Mouse (Mus musculus) forebrain, embryonic 12.5 days (tissue): ENCODE data around the gene B3gnt9. TPM values are rescaled to one million over a fixed set of nuclear protein-coding genes. Genes with fewer than 3 reads are reported as not detected.

Experiments used
- ATAC-seq: fragments of 200-750 bp; cut with Nextera tagmentation; 2 replicates; pipeline ENCODE4 v1.8.0; 2017; ENCODE audit warnings: moderate TSS enrichment; ENCODE audit not compliant: low FRiP score
- H3K27ac ChIP-seq: fragments of 300-500 bp; sonication (generic); 2 replicates; pipeline ENCODE4 v1.5.1; 2016; ENCODE audit warnings: mild to moderate bottlenecking
- H3K27me3 ChIP-seq: fragments of 300-500 bp; sonication (generic); 2 replicates; pipeline ENCODE4 v1.6.1; 2016; ENCODE audit warnings: mild to moderate bottlenecking
- H3K36me3 ChIP-seq: fragments of 300-500 bp; sonication (generic); replicated peaks from 2 replicates; pipeline ENCODE4 v1.6.1; 2016; ENCODE audit warnings: mild to moderate bottlenecking
- H3K4me1 ChIP-seq: fragments of 300-500 bp; sonication (generic); 2 replicates; pipeline ENCODE4 v1.6.1; 2016
- H3K4me2 ChIP-seq: fragments of 300-500 bp; sonication (generic); 2 replicates; pipeline ENCODE4 v1.6.1; 2016; ENCODE audit warnings: mild to moderate bottlenecking, moderate library complexity
- H3K4me3 ChIP-seq: fragments of 300-500 bp; sonication (generic); replicated peaks from 2 replicates; pipeline ENCODE4 v1.5.1; 2016; ENCODE audit warnings: mild to moderate bottlenecking
- H3K9ac ChIP-seq: fragments of 300-500 bp; sonication (generic); 2 replicates; pipeline ENCODE4 v1.6.1; 2016; ENCODE audit warnings: mild to moderate bottlenecking
- H3K9me3 ChIP-seq: fragments of 300-500 bp; sonication (generic); 2 replicates; pipeline ENCODE4 v1.6.1; 2016
- WGBS: fragments of 180-500 bp; shearing (Covaris S2); methylation state at CpG from one replicate; pipeline ENCODE4 v1.1.7; 2016; 5-methylcytosine and 5-hydroxymethylcytosine counted together
- polyA plus RNA-seq: library from polyadenylated mRNA; unstranded; fragments of >200 nt; fragmentation: Nextera tagmentation; extraction: Ambion mirVana; gene quantifications from 2 replicates; pipeline ENCODE4 v1.2.1, GENCODE M21; 2016

Gene B3gnt9
- polyA plus RNA-seq, 1 experiment from 2014 or later: 4.5 TPM

- H3K27ac ChIP-seq: no peak overlapping the region
- WGBS: 84% methylated on average over 7 of the region's 7 CpGs
- peaks cover 18% of the 10 kb centered on the region for H3K4me1 ChIP-seq
- no peak overlapping the region for H3K4me3 ChIP-seq
- no peaks in the 10 kb centered on the region for H3K9me3 ChIP-seq
- no peak for ATAC-seq
- H3K36me3 ChIP-seq: no peaks in the 10 kb centered on the region
- H3K27me3 ChIP-seq: no peaks in the 10 kb centered on the region
- H3K9ac ChIP-seq: no peak overlapping the region
- no peak overlapping the region for H3K4me2 ChIP-seq
Observed at GRCm38 (mm10) chr8:105223850-105224249, 31.1 kb downstream of the B3gnt9 start.

GRCm38 (mm10) chr8:105217926-105218522 lies 36.9 kb downstream of the B3gnt9 start:
- no peaks in the 10 kb centered on the region for H3K4me1 ChIP-seq
- 82% methylated on average over 5 of the region's 5 CpGs for WGBS
- no peak overlapping the region for H3K4me3 ChIP-seq
- H3K4me2 ChIP-seq: no peak overlapping the region
- peaks cover 13% of the 10 kb centered on the region; the same call in 1 of the 2 replicates for H3K36me3 ChIP-seq
- no peaks in the 10 kb centered on the region for H3K9me3 ChIP-seq
- H3K27me3 ChIP-seq: no peaks in the 10 kb centered on the region
- no peak overlapping the region for H3K27ac ChIP-seq
- ATAC-seq: peak; percentile 65; the same call in 1 of the 2 replicates
- no peak overlapping the region for H3K9ac ChIP-seq

GRCm38 (mm10) chr8:105214104-105214503 lies 40.8 kb downstream of the B3gnt9 start:
- Histone ChIP-seq H3K4me3 (no peak overlapping the region), H3K36me3 (peaks cover 18% of the 10 kb centered on the region), H3K9ac (no peak overlapping the region), H3K27me3 (no peaks in the 10 kb centered on the region), H3K4me1 (no peaks in the 10 kb centered on the region), H3K4me2 (no peak overlapping the region), H3K27ac (no peak overlapping the region), H3K9me3 (no peaks in the 10 kb centered on the region)
- 95% methylated on average over 5 of the region's 5 CpGs for WGBS
- no peak for ATAC-seq

- H3K27me3 ChIP-seq: no peaks in the 10 kb centered on the region
- H3K27ac ChIP-seq: no peak overlapping the region
- no peak for ATAC-seq
- H3K9me3 ChIP-seq: no peaks in the 10 kb centered on the region
- H3K36me3 ChIP-seq: peaks cover 17% of the 10 kb centered on the region
- H3K4me2 ChIP-seq: no peak overlapping the region
- H3K4me3 ChIP-seq: no peak overlapping the region
- H3K4me1 ChIP-seq: no peaks in the 10 kb centered on the region
- no peak overlapping the region for H3K9ac ChIP-seq
- 35% methylated on average over 1 of the region's 1 CpGs for WGBS
Observed at GRCm38 (mm10) chr8:105209153-105210110, 45.5 kb downstream of the B3gnt9 start.

- WGBS: 98% methylated on average over 2 of the region's 2 CpGs
- H3K4me1 ChIP-seq: no peaks in the 10 kb centered on the region
- H3K27ac ChIP-seq: no peak overlapping the region
Observed at GRCm38 (mm10) chr8:105207675-105208273, 47.2 kb downstream of the B3gnt9 start.

GRCm38 (mm10) chr8:105206766-105207275 lies 48.1 kb downstream of the B3gnt9 start:
- ATAC-seq: no peak
- Histone ChIP-seq H3K4me2 (no peak overlapping the region), H3K27me3 (no peaks in the 10 kb centered on the region), H3K27ac (no peak overlapping the region), H3K4me1 (no peaks in the 10 kb centered on the region), H3K9ac (no peak overlapping the region), H3K36me3 (peaks cover 22% of the 10 kb centered on the region), H3K9me3 (no peaks in the 10 kb centered on the region), H3K4me3 (no peak overlapping the region)
- WGBS: 75% methylated on average over 7 of the region's 7 CpGs

More at GRCm38 (mm10) chr8:105207675-105208273, 47.2 kb downstream of the B3gnt9 start:
- Histone ChIP-seq H3K36me3 (peaks cover 21% of the 10 kb centered on the region), H3K4me3 (no peak overlapping the region), H3K9me3 (no peaks in the 10 kb centered on the region), H3K9ac (no peak overlapping the region), H3K4me2 (no peak overlapping the region), H3K27me3 (no peaks in the 10 kb centered on the region)
- ATAC-seq: no peak

GRCm38 (mm10) chr8:105205748-105206147 lies 49.2 kb downstream of the B3gnt9 start:
- H3K9ac ChIP-seq: no peak overlapping the region
- H3K4me3 ChIP-seq: no peak overlapping the region
- H3K27ac ChIP-seq: no peak overlapping the region
- 82% methylated on average over 1 of the region's 1 CpGs for WGBS
- ATAC-seq: no peak
- H3K4me2 ChIP-seq: no peak overlapping the region
- H3K36me3 ChIP-seq: peaks cover 27% of the 10 kb centered on the region
- no peaks in the 10 kb centered on the region for H3K4me1 ChIP-seq
- no peaks in the 10 kb centered on the region for H3K27me3 ChIP-seq
- no peaks in the 10 kb centered on the region for H3K9me3 ChIP-seq

Other genes starting within 250 kb of the B3gnt9 start
- gene Ces3a, start 206.6 kb downstream of the B3gnt9 start, polyA plus RNA-seq: not detected in 2 replicates
- not detected in 2 replicates for gene Ces3b, start 171.4 kb downstream of the B3gnt9 start, polyA plus RNA-seq
- not detected in 2 replicates for gene Ces4a, start 123.4 kb downstream of the B3gnt9 start, polyA plus RNA-seq
- 58.3 and 60.0 TPM in 2 replicates for gene Cbfb, start 84.5 kb downstream of the B3gnt9 start, polyA plus RNA-seq
- 26.5 and 27.8 TPM in 2 replicates for gene D230025D16Rik, start 30.0 kb downstream of the B3gnt9 start, polyA plus RNA-seq
- 10.8 and 11.0 TPM in 2 replicates for gene Tradd, start 9.5 kb upstream of the B3gnt9 start, polyA plus RNA-seq
- gene Fbxl8, start 9.5 kb upstream of the B3gnt9 start, polyA plus RNA-seq: 0.54 and 0.68 TPM in 2 replicates
- gene Hsf4, start 14.6 kb upstream of the B3gnt9 start, polyA plus RNA-seq: 0.11 TPM in 1 of 2 replicates, not detected in the other
- 3.3 TPM in 2 replicates for gene Nol3, start 21.0 kb upstream of the B3gnt9 start, polyA plus RNA-seq
- 47.6 and 53.0 TPM in 2 replicates for gene 4931428F04Rik, start 34.7 kb upstream of the B3gnt9 start, polyA plus RNA-seq
- 10.4 and 11.2 TPM in 2 replicates for gene Exoc3l, start 40.9 kb upstream of the B3gnt9 start, polyA plus RNA-seq
- 79.1 and 80.1 TPM in 2 replicates for gene E2f4, start 42.5 kb upstream of the B3gnt9 start, polyA plus RNA-seq
- gene Elmo3, start 50.4 kb upstream of the B3gnt9 start, polyA plus RNA-seq: 1.3 and 1.4 TPM in 2 replicates
- 0.78 and 1.1 TPM in 2 replicates for gene Lrrc29, start 71.1 kb upstream of the B3gnt9 start, polyA plus RNA-seq
- 87.5 and 89.7 TPM in 2 replicates for gene Tmem208, start 71.2 kb upstream of the B3gnt9 start, polyA plus RNA-seq
- gene Fhod1, start 92.8 kb upstream of the B3gnt9 start, polyA plus RNA-seq: 1.4 and 1.6 TPM in 2 replicates
- 5.6 and 6.4 TPM in 2 replicates for gene Slc9a5, start 93.7 kb upstream of the B3gnt9 start, polyA plus RNA-seq
- gene Plekhg4, start 118.1 kb upstream of the B3gnt9 start, polyA plus RNA-seq: 1.2 TPM in 2 replicates
- gene Kctd19, start 158.3 kb upstream of the B3gnt9 start, polyA plus RNA-seq: 0.13 TPM in 1 of 2 replicates, not detected in the other
- gene Lrrc36, start 158.4 kb upstream of the B3gnt9 start, polyA plus RNA-seq: 1.2 and 1.4 TPM in 2 replicates
- 39.9 and 41.3 TPM in 2 replicates for gene Tppp3, start 216.4 kb upstream of the B3gnt9 start, polyA plus RNA-seq
- 24.7 and 26.1 TPM in 2 replicates for gene Zdhhc1, start 241.7 kb upstream of the B3gnt9 start, polyA plus RNA-seq